Mouse (Mus musculus) forelimb bud, embryonic 11.5 days (tissue): Measurements from ENCODE around the gene Uqcc1.
"Not testable (repeated sequence)": the region's sequence is repeated elsewhere in the genome, so short reads cannot be mapped to it uniquely, and the experiment has no call there.

ENCODE experiments used
- DNase-seq: peaks from one replicate; pipeline ENCODE4 v3.0.0-alpha.2; 2012; ENCODE audit warnings: low read depth, low spot score

Uqcc1 gene

DNA sequence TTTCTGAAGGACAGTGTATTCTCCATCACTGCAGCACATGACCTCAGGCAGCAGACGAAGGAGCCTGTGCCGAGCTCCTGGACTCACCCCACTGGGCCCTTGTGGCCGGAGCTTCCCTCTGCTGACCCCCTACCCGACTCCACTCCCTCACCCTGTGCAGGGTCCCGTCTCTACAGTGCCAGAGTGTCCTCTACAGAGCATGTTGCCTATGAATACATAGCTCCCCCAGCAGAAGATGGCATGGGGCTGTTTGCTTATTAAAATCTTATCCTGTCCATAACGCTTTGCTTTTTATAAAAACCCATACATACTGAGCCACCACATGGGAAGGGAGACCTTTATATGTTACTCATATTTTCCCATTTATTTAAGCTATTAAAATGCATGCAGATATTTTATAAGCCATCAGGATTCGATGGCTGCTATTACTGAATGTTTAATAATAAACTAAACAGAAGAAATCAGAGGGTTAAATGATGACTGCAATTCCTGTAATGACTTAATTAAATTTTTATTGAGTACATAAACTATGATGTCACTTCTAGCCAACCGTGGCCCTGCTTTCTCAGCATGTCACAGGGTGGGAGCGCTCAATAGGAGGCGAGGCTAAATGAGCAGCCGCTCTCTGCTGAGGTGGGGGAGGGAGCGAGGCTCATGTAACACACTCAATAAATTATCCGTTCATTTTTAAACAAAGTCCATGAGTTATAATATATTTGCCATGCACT is 67.4 kb downstream of the Uqcc1 start:
- peak; percentile 81 for DNase-seq

DNA sequence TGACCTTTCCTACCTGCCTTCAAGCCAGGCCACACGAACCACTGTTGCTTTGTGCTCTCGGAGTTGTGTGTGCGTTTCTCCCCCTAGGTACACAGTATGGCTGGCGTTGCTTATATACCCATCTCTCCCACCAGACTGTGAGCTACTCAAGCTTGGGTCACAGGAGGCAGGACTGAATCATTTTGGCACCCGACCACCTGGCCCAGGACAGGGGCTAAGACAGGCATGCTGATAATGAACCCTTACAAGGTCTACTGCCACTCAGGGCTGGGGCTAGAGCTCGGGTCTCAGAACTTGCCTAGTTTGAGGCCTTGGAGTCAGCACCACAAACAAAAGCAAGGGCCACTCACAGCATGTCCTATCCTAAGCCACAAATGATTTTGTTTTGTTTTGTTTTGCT is 68.5 kb downstream of the Uqcc1 start:
- no peak for DNase-seq

DNA sequence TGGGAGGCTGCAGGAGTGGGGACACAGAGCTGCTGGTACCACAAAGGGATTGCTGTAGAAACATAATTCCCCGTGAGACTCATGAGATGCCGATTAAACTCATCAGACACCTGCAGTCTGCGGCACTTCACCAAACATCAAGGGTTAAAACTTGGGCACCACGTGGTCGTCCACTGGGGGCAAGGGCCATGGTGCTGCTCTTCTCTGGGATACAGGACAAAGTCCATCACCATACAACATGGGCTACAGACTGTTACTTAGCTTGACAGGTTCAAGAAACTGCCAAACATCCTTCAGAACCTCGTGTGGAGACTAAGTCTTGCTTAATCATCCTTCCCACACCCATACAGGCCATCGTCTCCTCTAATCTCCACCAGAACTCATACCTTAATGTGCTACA is 70.0 kb downstream of the Uqcc1 start:
- no peak for DNase-seq

DNA sequence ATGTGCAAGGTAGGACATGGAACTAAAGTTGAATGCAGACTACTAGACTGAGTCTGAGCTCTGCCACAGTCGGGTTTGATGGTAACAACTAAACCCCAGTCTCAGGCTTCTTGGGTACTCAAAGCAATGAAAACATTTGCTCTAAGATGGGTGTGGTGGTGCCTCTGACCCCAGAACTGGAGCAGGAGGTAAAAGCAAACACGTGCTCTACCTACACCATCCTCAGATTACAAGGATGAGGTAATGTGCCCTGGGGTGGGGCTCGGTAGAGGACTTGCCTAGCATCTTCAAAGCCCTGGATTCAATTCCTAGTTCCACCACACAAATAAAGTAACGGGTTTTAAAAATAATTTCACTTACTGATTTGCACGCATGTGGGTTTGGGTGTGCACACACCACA is 77.6 kb downstream of the Uqcc1 start:
- DNase-seq: no peak

DNA sequence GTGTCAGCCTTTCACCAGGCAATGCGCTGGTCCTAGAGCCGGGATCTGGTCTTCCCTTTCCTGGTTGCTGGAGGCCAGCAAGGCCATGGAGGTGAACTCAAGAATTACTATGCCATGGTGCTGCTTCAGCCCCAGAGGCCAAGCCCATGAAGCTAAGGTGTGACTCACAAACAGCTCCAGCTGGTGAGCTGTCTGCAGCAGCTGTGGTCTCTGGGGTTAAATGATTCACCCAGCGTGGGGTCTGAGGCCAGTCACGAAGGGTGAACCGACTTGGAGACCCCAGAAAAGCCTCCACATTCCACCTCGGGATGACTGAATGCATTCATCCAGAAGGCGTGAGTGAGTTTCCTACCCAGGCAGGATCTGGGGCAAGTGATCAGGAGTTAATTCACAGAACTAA is 80.0 kb downstream of the Uqcc1 start:
- no peak for DNase-seq

DNA sequence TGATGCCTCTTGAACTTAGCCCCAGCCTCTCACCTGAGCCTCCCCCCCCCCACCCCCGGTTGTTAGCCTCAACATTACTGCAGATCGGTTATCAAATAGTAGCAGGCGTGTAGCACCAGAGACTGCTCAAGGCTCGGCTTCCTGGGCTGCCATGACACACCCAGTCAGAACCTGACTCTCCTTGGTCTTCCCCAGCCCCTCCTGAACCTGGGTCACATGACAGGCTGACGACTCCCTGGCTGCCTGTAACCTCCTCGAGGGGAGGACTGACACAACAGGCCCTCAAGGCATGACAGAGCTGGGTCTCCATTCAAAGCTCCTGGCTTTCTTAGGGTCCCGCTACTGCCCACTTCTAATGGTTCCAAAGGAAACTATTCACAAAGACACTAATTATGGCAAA is 80.6 kb downstream of the Uqcc1 start:
- no peak for DNase-seq

DNA sequence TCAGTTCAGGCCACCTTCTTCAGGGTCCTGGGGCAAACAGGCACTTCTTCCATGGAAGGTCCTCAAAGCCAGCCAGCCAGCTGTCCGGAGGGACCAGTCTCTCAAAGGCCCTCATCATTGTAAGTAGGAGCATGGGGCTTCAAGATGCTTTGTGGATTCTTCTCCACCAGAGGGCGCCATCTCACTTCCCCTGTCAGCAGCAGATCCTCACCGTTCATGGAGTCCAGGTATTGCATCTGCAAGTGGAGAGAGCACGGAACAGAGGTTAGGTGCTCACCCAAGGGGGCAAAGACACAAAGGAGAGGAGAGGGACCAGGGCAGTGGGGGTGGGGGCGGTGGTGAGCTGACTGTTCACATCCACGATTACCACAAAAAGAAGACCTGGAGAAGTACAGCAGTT is 81.8 kb downstream of the Uqcc1 start:
- peak; percentile 86 for DNase-seq

DNA sequence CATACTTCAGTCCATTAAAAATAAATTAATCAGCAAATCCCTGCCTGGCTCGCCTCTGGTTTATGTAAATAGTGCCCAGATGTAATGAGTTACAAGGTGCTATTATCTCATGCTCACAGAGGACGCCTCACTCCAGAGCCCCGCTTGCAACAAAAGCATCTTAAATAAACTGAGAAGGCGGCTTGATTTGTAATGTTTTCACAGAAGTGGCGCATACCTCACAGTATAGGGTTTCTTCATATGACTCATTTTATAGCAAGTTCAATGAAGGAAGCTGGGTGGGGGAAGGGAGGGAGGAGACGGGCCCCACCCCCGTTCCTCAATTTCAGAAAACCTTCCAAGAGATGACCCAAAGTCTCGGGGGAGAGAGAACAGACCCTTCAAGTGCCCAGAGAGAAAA is 83.2 kb downstream of the Uqcc1 start:
- DNase-seq: no peak

DNA sequence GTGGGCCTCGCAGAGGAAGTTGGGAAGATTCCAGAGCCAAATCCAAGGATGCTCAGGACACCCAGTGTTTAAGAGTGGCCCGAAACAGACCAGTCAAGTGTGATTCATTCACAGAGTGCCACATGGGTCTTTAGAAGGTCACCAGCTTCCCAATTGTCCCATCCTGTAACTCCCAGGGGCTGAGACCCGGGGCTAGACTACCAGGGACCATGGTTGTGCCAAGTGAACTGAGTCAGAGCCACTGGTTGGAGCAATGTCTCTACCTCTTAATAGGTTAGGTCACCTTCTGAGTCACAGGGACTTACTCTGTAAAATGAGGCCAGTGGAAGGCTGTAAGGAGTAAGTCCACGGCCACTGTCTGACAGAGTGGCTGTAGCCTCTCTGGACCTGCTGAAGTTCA is 91.1 kb downstream of the Uqcc1 start:
- no peak for DNase-seq

DNA sequence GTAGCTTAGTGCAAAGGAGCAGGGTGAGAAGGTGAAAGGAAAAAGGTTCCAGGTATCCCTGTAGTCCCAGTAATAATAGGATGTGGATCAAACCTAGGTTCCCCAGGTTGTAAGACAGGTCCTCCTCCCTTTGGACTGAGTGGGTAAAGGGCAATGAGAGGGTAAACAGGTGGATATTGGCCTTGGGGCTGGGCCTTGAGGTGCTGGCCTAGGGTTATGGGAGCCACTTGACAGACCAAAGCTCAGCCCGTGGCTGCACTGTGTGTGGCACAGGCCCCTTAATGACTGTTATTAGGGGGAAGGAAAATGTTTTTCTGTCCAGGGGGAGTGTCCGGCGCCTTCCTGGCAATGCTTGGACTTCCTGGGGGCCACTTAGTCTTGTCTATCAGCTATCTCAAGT is 92.1 kb downstream of the Uqcc1 start:
- DNase-seq: no peak

DNA sequence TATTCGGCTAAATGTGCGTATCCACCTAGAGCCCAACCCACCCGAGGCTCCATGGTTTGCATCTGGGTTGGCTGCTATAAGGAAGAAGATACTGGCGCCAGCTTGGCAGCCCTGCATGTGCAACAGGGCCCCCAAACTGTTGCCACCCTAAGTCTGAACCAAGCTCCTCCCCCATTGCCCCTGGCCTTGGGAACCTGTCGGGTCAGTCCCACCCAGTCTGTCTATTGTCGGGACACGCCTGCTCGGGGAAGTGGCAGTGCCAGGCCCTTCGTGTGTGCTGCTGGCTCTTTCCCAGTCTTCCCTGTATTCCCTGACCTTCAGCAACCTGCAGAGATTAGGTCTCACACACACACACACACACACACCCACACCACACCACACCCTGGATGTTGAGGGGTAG is 95.4 kb downstream of the Uqcc1 start, which contains the start of gene Fam83c:
Gene Fam83c, minus strand, starts transcription at position 123 of the 400 bp plus-strand sequence.
- DNase-seq: no peak

DNA sequence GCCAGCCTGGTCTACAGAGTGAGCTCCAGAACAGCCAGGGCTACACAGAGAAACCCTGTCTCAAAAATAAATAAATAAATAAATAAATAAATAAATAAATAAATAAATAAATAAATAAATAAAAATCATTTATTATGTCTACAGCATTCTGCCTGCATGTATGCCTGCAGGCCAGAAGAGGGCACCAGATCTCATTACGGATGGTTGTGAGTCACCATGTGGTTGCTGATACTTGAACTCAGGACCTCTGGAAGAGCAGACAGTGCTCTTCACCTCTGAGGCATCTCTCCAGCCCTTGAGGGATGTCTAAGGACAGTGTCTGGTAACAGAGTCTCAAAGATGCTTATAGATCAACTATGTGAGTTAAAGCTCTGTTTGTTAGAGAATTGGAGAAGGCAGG is 98.0 kb downstream of the Uqcc1 start:
- DNase-seq: not testable (repeated sequence)

DNA sequence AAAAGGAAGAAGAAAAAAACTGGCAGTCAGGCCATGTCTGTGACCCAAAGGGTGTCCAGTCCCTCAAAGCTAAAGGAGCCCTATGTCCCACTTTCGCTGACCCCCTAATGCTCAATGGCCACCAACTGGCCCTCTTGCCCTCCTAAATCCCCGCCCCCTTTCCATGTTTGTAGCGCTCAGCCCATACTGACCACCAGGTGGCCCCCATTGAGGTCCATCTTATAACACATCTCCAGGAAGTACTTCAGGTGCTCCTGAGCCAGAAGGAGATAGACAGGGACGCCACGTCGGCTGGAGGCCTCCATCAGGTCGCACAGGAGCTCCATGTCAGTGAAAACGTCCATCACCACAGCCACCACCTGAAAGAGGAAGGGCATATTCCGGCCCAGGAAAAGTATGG is 98.8 kb downstream of the Uqcc1 start:
- no peak for DNase-seq

DNA sequence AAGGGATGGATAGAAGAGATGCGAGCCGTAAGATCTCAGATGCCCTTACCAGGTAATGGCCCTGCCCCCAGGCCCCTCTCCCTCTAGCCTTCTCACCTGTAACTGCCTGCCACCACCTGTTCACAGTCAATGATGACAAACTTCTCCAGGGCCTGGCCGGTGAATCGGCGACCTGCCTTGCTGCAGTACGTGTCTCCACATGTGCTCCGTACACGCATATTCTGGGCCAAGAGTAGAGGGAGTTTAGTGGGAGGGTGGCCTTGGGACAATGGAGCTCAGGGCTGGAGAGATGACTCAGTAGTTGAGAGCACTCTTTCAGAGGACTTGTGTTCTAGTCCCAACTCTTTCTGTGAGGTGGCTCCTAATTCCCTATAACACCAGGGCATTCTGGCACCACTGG is 99.3 kb downstream of the Uqcc1 start:
- DNase-seq: no peak

DNA sequence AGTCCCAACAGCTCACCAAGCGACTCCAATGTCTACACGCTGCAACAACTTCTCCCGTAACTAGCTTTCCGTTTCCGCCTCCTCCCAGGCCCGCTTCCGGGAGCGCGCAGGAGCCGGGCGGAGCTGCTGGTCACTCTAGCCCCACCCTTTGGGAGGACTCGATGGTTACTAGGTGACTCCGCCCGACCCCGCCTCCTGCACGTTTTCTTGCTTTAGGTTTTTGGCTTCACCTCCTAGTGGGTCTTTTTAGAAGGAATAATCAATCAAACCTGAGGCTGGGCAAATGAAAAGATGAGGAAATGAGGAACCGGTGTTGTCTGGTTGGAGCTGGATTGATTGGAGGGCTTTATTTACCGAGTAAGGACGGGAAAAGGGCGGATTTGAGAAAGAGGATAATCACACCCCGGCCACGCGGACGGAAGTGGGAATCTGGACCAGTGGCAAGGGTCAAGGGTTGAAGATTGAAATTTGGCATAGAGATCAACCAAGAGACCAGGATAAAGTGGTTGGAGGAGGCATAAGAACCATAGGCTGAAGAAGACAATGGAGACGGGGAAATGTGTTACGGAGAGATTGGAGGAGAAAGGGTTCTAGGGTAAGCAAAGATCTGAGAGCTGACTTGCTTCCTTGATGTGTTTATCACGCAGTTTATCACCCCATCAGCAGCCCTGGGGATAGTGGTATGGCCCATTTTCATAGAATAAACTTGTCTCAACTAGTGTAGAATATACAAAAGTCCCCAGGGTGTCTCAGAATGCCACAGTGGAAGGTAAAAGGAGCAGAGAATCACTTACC is 103.3 kb downstream of the Uqcc1 start, which contains the start of gene Eif6:
Gene Eif6, minus strand, starts transcription at position 296 of the 795 bp plus-strand sequence.
- DNase-seq: peak; percentile 83

DNA sequence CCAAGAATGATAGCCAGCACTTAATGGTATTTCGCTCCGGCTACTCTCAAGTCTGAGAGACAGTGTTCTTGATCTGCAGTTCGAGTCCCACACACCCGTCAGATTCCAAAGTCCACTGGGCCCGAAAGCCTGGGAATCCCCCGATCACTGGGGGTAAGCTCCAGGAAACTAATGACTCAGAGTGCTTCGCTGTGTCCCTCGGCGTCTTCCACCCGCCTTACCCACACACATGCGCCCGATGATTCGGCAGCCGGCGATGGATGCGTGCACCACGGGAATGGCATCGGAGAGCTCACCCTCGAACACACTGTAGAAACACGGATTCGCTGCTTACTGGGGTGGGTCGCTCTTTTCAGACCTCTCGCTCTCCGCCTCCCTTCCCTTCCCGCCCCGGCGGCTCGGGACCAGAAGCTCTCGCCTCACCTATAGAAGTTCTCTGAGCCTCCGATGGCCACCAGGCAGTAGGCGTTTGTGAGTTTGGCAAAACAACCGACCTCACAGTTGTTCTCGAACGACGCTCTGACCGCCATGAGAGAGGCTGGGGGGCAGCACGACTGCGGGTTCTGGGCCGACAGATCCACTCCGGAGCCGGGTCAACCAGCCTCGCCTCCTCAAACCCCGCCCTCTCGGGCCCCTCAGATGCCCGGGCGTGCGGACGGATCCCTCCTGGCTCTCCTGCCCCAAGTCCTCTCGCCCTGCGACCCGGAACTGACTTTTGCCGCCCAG is 104.0 kb downstream of the Uqcc1 start:
- no peak for DNase-seq

DNA sequence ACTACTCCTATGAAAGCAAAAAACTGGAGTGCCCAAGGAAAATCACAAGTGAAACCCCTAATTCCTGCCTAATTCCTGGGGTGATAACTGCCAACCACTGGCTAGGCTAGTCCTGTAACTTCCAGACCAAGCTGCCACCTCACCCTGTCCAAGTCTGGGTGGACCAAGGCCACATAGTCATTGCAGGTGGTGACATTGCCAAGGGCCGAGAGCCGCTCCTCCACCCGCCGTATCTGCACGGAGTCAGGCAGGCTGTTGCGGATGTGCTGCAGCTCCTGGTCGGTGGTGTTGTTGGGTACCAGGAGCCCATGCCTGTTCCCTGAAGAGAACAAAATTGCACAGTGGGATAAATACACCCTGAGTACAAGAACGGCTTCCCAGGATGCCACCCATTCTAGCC is 106.4 kb downstream of the Uqcc1 start:
- no peak for DNase-seq

DNA sequence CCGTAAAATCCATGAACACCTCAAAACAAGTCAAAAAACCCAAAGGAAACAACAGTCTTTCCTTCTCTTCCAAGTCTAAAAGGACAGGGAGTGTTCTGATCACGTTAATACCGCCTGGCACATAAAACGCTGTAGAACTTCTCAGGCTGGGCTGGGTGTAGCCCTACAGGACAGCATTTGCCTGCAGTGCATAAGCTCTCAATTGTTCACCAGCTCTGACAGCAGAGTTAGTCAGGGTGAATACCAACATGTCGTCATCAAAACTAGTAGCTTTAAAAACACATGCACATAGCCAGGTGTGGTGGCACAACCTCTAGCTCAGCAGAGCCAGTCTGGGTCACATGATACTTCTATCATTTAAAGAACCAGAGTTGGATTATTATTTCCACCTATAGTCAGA is 109.3 kb downstream of the Uqcc1 start:
- DNase-seq: no peak

DNA sequence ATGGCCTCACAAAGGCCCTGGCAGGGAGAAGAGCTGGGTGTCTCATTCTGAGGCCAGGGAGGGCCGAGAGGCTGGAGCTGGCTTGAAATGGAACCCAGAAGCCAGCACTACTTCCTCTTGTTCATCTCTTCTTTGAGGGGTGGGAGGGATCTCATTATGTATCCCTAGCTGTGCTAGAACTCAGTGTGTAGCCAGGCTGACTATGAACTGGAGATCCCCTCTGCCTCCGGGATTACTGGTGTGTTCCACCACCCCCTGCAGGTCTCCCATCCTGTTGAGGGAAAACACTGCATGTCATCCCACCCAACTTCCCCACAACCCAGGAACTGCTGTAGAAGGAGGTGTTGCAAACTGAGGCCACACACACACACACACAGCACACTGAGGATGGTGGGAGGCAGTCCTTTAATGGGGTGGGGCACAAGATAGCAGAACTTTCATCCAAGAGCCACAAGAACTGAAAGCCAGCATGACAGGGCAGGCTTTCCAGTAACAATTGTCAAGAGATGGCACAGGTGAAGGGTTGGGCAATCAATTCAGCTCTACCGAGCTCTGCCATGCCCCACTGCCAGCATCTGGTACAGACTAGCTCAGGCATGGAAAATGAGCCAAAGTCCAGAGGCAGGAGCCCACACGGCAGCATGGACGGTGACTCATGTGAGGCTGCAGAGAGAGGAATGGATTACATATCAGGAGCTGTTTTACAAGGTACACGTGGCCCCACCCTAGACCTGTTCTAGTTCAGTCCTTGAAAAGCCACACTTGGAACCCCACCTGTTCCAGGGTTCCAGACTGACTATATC is 110.5 kb downstream of the Uqcc1 start:
- DNase-seq: no peak

DNA sequence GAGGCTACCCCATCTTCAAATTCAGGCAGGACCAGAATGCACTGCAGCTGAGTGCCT is 110.9 kb downstream of the Uqcc1 start, which contains the start of gene BC029722:
Gene BC029722, minus strand, starts transcription at position 35 of the 57 bp plus-strand sequence.
- no peak for DNase-seq

DNA sequence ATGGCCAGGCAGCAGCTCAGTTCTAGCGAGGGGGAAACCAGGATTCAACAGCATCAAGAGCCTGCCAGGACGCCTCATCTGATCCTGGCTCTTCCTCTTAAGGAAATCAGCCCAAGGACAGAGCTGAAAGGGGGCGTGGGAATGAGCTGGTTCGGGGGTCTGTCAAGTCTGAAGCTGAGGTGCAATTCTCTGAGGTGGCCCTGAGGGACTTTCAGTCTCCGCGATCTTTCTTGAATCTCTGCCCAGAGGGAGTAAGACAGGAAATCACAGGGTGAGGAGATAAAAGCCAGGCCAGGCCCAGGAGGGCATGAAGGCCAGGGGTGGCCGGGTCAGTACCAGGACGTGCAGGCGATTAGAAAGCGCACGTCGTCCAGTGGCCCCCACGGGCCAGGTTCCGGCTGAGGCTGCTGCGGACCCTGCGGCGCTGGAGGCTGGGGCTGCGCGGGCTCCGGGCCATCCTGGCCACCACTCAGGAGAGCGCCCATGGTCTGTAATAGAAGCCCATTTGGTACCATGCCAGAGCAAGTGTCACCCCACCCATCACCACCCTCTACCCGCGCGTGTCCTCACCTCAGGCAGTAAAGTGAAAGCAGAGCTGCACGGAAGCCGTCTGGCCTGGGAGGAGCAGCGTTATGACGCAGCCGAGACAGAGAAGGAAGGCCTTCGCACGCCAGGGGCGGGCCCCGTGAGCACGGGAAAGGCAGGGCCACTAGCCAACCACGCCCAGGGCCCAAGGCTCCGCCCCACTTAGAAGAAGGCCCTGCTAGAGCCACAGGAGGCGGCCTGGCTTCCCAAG is 111.3 kb downstream of the Uqcc1 start:
- DNase-seq: peak; percentile 82
